Mouse (Mus musculus) liver, embryonic 16.5 days (tissue): ENCODE results near the gene Fam205c. TPM values are rescaled to one million over a fixed set of nuclear protein-coding genes. Genes with fewer than 3 reads are reported as not detected.

ENCODE experiments used
- ATAC-seq: fragments of 200-750 bp; cut with Nextera tagmentation; 2 replicates; pipeline ENCODE4 v1.8.0; 2017; ENCODE audit warnings: low read depth, mild to moderate bottlenecking, moderate number of reproducible peaks, moderate library complexity
- H3K27ac ChIP-seq: fragments of 300-500 bp; sonication (generic); 2 replicates; pipeline ENCODE4 v1.5.1; 2014; ENCODE audit warnings: mild to moderate bottlenecking, low read length
- H3K27me3 ChIP-seq: fragments of 300-500 bp; sonication (generic); 2 replicates; pipeline ENCODE4 v1.6.1; 2014; ENCODE audit warnings: low read depth, low read length, mixed read lengths; ENCODE audit not compliant: control insufficient read depth, insufficient read depth
- H3K36me3 ChIP-seq: fragments of 300-500 bp; sonication (generic); 2 replicates; pipeline ENCODE4 v1.6.1; 2014; ENCODE audit warnings: mild to moderate bottlenecking; ENCODE audit not compliant: control insufficient read depth, insufficient read depth
- H3K4me1 ChIP-seq: fragments of 300-500 bp; sonication (generic); 2 replicates; pipeline ENCODE4 v1.6.1; 2014; ENCODE audit warnings: low read depth, low read length, mixed read lengths; ENCODE audit not compliant: control insufficient read depth
- H3K4me2 ChIP-seq: fragments of 300-500 bp; sonication (generic); 2 replicates; pipeline ENCODE4 v1.6.1; 2014; ENCODE audit warnings: low read depth, low read length, mixed read lengths
- H3K4me3 ChIP-seq: fragments of 300-500 bp; sonication (generic); 2 replicates; pipeline ENCODE4 v1.5.1; 2014; ENCODE audit warnings: low read depth, mild to moderate bottlenecking, low read length
- H3K9ac ChIP-seq: fragments of 300-500 bp; sonication (generic); 2 replicates; pipeline ENCODE4 v1.6.1; 2014; ENCODE audit warnings: low read depth, low read length
- H3K9me3 ChIP-seq: fragments of 300-500 bp; sonication (generic); replicated peaks from 2 replicates; pipeline ENCODE4 v1.6.1; 2016; ENCODE audit warnings: low read length; ENCODE audit not compliant: control insufficient read depth
- WGBS: fragments of 180-500 bp; shearing (Covaris S2); extraction: QIAGEN DNeasy Blood & Tissue Kit; methylation state at CpG from one replicate; pipeline ENCODE4 v1.1.7; 2014; ENCODE audit not compliant: insufficient replicate concordance; 5-methylcytosine and 5-hydroxymethylcytosine counted together
- polyA plus RNA-seq: library from polyadenylated mRNA; unstranded; fragments of >200 nt; fragmentation: Nextera tagmentation; extraction: Ambion mirVana; gene quantifications from 2 replicates; pipeline ENCODE4 v1.2.1, GENCODE M21; 2015

The Fam205c gene
- 0.27 and 0.32 TPM in 2 replicates for polyA plus RNA-seq

DNA sequence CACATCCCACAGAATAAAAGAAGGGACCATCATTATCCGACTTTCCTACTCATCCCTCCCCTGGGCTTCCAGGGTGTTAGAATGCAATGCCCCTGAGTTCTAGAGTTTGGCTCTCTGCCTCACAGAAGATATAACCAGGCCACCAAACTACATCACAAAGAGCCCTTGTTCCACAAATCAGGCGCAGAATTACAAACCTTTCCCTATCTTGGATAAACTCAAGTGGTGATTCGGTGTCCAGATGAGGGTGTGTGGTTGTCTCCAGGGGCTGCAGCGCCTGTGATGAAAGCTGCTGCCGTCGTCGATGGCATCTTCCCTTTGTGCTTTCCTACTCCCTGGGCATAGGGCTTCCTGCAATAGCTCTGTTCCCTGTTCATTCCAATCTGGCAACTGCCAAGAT, at the start of gene Fam205c:
Gene Fam205c, minus strand, starts transcription at position 101 of the 400 bp plus-strand sequence.
- no peak for ATAC-seq
- H3K36me3 ChIP-seq = no peaks in the 10 kb centered on the region
- H3K9me3 ChIP-seq = no peaks in the 10 kb centered on the region
- 73% methylated on average over 7 of the region's 7 CpGs for WGBS
- no peak within 1 kb of the TSS for H3K4me3 ChIP-seq
- H3K9ac ChIP-seq = no peak within 1 kb of the TSS
- H3K4me1 ChIP-seq = peaks cover 37% of the 10 kb centered on the region
- no peaks in the 10 kb centered on the region for H3K27me3 ChIP-seq
- H3K27ac ChIP-seq = no peak within 1 kb of the TSS
- H3K4me2 ChIP-seq = no peak within 1 kb of the TSS

DNA sequence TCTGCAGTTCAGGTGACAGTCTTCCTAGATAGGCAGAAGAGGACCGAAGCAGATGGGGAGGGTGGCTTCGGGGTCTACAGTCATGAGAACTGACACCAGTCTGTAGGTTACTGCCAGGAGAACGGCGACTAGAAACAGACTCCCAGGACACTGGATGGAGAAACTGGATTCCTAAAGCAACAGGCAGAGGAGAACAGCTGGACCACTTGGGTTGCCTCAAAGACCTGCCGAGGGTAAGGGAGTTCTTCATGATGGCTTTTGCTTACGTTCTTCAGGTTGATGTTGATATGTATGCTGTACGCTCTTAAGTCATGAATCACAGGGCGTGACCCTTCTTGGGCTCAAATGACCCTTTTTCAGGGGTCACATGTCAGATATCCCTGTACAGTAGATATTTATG, 48.4 kb upstream of the Fam205c start:
- Histone ChIP-seq H3K9ac (no peak overlapping the region), H3K4me2 (no peak overlapping the region), H3K27ac (no peak overlapping the region), H3K4me3 (no peak overlapping the region), H3K9me3 (no peaks in the 10 kb centered on the region), H3K36me3 (no peaks in the 10 kb centered on the region), H3K27me3 (peaks cover 23% of the 10 kb centered on the region), H3K4me1 (no peaks in the 10 kb centered on the region)
- no peak for ATAC-seq
- WGBS = 66% methylated on average over 8 of the region's 8 CpGs

DNA sequence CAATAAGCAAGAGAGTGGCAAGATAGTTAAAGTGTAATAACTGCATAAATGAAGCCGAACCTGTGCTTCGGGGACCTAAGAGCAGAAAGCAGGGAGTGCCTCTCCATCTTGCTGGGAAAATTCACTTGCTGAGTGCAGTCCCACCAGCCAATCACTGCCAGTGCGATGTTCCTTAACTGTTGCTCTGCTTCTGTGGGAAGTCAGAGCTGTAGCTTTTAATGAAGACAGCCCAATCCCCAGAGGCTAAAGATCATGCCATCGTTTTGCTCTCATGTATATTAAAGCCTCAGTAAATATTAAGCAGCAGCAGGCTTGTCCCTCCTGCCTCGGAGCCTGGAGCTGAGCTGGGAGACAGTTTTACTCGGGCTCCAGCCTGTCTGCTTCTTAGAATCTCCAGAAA, 48.0 kb upstream of the Fam205c start:
- Histone ChIP-seq H3K36me3 (no peaks in the 10 kb centered on the region), H3K4me2 (no peak overlapping the region), H3K27me3 (peaks cover 27% of the 10 kb centered on the region), H3K4me3 (no peak overlapping the region), H3K27ac (no peak overlapping the region), H3K4me1 (no peaks in the 10 kb centered on the region), H3K9ac (no peak overlapping the region), H3K9me3 (no peaks in the 10 kb centered on the region)
- ATAC-seq = no peak
- WGBS = 50% methylated on average over 6 of the region's 6 CpGs

DNA sequence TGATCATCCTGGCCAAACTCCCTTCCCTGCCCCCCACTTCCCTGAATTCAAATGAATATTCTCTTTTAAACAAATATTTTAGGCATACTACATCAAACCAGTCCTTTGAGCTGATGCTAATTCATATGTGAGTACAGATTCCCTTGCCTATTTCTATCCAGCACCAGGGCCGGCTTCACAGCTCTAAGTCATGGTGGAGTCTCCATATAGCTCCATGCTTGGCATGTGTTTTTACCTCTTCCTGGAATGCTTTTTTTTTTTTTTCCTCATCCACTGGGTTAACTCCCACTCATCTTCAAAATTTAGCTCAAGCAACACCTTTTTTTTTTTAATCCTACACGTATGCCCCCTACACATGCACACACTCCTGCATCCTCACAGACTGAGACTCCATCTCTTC, 47.5 kb upstream of the Fam205c start:
- Histone ChIP-seq H3K27ac (no peak overlapping the region), H3K4me2 (no peak overlapping the region), H3K4me1 (no peaks in the 10 kb centered on the region), H3K36me3 (no peaks in the 10 kb centered on the region), H3K4me3 (no peak overlapping the region), H3K9ac (no peak overlapping the region), H3K27me3 (peaks cover 32% of the 10 kb centered on the region), H3K9me3 (no peaks in the 10 kb centered on the region)
- WGBS = 53% methylated on average over 2 of the region's 2 CpGs
- ATAC-seq = no peak

DNA sequence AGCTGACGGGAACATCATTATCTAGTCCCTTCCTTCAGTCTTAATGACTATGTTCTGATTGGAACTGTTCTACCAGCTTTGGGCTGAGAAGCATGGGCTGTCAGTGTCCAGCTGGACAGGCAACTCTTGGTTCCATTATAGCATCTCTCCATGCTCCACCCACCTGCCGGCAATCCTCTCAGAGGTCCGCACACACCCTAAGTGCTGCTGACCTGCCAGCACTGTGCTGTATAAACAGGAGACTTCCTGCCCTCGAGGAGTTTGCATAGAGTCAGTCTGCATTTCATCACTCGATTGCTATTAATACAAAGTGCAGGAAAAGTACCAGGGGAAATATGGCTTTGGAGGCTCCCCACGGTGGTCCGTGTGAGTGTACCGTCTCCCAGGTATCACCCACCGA, 46.7 kb upstream of the Fam205c start:
- Histone ChIP-seq H3K27ac (no peak overlapping the region), H3K27me3 (peaks cover 40% of the 10 kb centered on the region), H3K9ac (no peak overlapping the region), H3K36me3 (no peaks in the 10 kb centered on the region), H3K4me3 (no peak overlapping the region), H3K9me3 (no peaks in the 10 kb centered on the region), H3K4me1 (no peaks in the 10 kb centered on the region), H3K4me2 (no peak overlapping the region)
- no peak for ATAC-seq
- 52% methylated on average over 9 of the region's 9 CpGs for WGBS

DNA sequence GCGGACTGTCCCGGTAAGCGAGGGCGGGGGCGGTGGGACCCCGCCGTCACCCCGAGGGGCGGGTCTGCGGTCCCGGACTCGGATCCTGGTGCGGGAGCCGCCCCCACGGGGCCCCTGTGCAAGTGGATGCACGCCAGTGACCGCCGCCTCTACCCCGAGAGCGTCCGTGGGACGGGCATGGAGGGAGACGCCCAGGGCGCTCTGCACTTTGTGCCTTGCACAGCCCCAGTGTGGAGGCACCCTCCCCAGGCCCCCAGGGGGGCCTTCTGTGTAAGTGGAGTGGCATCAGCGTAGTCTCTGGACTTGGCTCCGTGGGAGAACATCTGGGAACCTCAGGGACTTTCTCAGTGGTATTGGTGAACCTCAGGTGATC, 43.4 kb upstream of the Fam205c start:
- Histone ChIP-seq H3K4me2 (peak overlapping the region; percentile 61), H3K27ac (no peak overlapping the region), H3K4me3 (peak overlapping the region; percentile 56), H3K9ac (peak overlapping the region; percentile 38; the same call in 1 of the 2 replicates), H3K4me1 (no peaks in the 10 kb centered on the region), H3K9me3 (no peaks in the 10 kb centered on the region), H3K36me3 (no peaks in the 10 kb centered on the region), H3K27me3 (peaks cover 58% of the 10 kb centered on the region)
- WGBS = 2% methylated on average over 25 of the region's 26 CpGs
- no peak for ATAC-seq

DNA sequence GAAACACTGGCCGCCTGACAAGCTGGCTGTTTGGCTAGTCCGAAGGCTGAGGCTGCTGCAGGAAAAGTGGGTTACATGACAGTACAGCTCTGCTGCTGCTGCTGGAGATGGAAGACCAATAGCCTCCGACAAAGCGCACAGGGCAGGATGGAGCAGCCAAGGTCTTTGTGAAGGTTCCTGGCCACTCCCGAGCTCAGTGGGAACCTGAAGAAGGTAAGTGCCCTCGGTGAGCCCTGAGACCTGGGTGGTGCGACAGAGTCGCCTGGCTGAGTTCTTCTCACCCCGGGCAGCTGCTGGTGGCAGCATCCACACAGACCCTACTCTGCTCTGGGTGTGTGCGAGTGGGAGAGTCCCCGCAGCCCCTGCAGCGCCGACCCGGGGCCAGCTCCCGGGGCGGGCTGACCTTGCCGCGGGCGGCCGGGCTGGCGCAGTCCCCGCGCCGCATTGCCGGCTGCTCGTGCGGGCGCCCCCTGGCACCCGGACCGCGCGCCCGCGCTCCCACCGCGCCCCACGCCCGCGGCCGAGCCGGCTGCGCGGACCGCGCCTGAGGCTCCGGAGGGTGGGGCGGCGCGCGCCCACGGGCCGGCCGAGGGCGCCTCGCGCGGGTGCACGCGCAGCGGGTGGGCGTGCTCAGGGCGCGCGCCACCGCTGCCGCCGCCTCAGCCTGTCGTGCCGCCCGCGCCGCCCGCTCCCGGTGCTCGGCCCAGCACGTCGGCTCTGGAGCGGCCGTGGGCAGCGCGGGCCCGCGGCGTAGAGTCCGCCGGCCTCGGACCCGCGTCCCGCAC, 42.8 kb upstream of the Fam205c start, which contains the start of gene Phf24:
Gene Phf24, plus strand, starts transcription at position 44 of the 785 bp plus-strand sequence.
- Histone ChIP-seq H3K9me3 (no peaks in the 10 kb centered on the region), H3K36me3 (no peaks in the 10 kb centered on the region), H3K27ac (no peak within 1 kb of the TSS), H3K4me2 (peak within 1 kb of the TSS; percentile 61), H3K4me1 (no peaks in the 10 kb centered on the region), H3K27me3 (peaks cover 57% of the 10 kb centered on the region), H3K4me3 (peak within 1 kb of the TSS; percentile 56), H3K9ac (peak within 1 kb of the TSS; percentile 38; the same call in 1 of the 2 replicates)
- 2% methylated on average over 40 of the region's 90 CpGs for WGBS
- peak; percentile 35; the same call in 1 of the 2 replicates for ATAC-seq

DNA sequence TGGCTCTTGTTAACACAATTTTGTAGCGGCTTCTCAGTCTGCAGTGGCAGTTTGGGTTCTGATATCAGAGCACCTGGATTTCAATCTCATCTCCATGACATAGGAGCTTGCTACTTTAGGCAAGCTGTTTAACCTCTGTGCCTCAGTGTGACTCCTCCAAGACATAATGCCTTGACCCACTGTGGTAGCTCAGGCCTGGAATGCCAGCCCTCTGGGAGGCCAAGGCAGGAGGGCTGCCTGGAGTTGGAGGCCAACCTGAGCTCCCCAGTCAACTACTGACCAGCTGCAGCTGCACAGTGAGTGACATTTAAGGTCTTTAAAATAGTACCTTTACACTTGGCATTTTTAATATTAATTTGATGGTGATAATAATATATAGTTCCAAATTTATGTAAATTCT, 41.9 kb upstream of the Fam205c start:
- 73% methylated on average over 1 of the region's 1 CpGs for WGBS
- Histone ChIP-seq H3K4me1 (no peaks in the 10 kb centered on the region), H3K9ac (no peak overlapping the region), H3K4me2 (no peak overlapping the region), H3K4me3 (no peak overlapping the region), H3K27me3 (peaks cover 57% of the 10 kb centered on the region), H3K27ac (no peak overlapping the region), H3K36me3 (no peaks in the 10 kb centered on the region), H3K9me3 (no peaks in the 10 kb centered on the region)
- ATAC-seq = no peak

DNA sequence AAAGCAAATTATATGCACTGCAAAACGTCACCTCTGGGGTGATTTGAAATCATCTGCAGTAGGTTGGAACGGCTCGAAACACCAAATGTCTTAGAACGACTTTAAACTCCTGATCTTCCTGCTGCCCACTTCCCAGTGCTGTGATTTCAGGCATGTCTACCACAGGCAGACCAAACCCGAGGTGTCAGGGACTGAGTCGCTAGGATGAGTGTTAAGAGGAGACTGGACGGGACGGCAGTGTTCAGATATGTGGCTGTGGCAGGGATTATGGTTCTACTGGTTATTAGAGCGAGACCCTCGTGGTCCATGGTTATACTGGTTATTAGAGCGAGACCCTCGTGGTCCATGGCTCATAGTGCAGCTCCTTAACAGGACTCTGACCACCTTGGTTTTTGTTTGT, 41.3 kb upstream of the Fam205c start:
- H3K9ac ChIP-seq = no peak overlapping the region
- WGBS = 60% methylated on average over 12 of the region's 12 CpGs
- ATAC-seq = no peak
- H3K27me3 ChIP-seq = peaks cover 57% of the 10 kb centered on the region
- H3K36me3 ChIP-seq = no peaks in the 10 kb centered on the region
- no peak overlapping the region for H3K4me2 ChIP-seq
- H3K27ac ChIP-seq = no peak overlapping the region
- H3K9me3 ChIP-seq = no peaks in the 10 kb centered on the region
- no peaks in the 10 kb centered on the region for H3K4me1 ChIP-seq
- H3K4me3 ChIP-seq = no peak overlapping the region
